Mouse (Mus musculus) T-helper 17 cell (primary cell): ENCODE data around the gene Bud23.
"Not testable (repeated sequence)": the region's sequence is repeated elsewhere in the genome, so short reads cannot be mapped to it uniquely, and the experiment has no call there.

Experiments
- in situ Hi-C, 2 experiments: fragments of 300-600 bp; cut with MboI, MseI; formaldehyde crosslinking; loops; 1 replicate in 1 of 2; 2 replicates in 1 of 2; pipeline ENCODE4 v1.15.1; 2025; ENCODE audit warnings: high pct_unique_total_duplicates in 2 of 2

Gene Bud23

DNA sequence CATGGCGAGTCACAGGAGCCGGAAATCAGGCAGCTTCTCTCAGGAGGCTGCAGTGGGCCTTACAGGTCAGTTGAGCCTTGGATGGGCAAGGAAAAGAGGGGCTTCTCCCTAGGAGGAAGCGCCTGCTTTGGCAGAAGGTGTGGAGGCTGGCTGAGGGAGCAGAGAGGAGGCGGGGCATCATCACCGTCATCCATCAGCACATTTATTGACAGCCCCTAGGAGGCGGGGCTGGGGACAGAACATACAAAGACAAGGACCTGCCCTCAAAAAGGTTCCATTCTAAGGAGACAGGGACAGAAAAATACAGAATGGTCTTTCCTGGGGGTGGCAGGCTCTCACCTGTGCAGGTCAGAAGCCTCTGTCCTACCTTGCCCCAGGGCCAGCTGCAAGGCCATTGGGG, 8.0 kb upstream of the Bud23 start:
- in situ Hi-C loops: no loop called here

DNA sequence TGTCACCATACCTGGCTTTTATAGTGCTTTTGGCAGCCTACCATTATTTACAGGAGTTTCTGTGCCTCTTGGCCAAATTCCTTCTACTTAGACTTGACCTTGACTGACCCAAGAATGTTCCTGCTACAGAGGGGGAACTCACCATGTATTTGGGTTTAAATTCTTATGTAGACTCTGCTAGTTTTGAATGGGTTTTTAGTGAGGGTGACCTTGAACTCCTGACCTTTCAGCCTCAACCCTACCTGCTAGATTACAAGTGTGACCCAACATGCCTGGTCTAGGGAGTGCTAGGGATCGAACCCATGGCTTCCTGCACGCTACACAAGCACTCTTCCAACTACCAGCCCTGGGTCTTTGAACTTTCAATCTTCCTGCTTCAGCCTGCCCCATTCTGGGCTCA, 7.3 kb upstream of the Bud23 start:
- in situ Hi-C loops: no loop called here

DNA sequence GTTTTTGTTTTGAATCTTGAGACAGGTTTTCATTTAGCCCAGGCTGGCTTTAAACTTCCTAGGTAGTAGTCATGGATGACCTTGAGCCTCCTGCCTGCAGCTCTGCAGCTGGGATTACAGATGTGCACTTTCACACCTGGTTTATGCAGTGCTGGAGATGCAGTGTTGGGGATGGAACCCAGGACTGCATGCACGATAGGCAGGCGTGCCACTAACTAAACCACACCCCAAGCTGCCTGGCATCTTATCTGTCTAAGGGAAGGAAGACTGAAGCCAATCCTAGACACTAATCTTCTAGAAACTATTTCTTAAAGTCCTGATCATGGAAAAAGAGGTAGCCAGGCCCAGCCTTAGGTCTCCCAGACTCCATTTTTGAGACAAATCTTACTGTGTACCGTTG, 5.7 kb upstream of the Bud23 start:
- in situ Hi-C loops: no loop called here

DNA sequence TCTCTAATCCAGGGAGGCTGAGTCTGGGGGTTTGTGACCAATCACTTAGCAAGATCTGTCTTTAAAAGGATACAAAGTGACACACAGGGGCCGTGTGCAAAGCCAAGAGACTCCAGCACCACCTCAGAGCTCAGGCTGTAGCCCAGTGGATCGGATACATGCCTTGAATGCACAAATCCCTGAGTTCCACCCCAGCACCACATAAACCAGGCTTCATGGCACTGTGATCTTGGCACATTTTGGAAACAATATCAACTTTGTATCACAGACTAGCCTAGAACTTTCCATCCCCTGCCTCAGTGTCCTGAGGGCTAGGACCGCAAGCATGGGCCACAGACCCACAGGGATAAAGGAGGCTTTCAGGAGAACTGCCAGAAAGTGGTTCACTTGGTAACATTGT, 1.2 kb upstream of the Bud23 start:
- in situ Hi-C loops: no loop called here

DNA sequence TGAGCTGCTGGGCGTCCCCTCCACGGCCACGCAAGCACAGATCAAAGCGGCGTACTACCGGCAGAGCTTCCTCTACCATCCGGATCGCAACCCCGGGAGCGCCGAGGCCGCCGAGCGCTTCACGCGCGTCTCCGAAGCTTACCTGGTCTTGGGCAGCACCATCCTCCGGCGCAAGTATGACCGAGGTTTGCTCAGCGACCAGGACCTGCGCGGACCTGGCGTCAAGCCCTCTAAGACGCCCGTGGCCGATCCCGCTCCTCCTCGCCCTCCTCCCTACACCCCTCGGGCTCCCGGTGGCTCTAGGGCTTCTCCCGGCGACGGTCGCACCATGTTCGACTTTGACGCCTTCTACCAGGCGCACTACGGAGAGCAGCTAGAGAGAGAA, 385 bp downstream of the Bud23 start:
- in situ Hi-C loops: loop anchor here in 1 of 2 experiments (5.0 kb wide), 1 partner anchor 47 kb away; no protein-coding TSS in a partner anchor

DNA sequence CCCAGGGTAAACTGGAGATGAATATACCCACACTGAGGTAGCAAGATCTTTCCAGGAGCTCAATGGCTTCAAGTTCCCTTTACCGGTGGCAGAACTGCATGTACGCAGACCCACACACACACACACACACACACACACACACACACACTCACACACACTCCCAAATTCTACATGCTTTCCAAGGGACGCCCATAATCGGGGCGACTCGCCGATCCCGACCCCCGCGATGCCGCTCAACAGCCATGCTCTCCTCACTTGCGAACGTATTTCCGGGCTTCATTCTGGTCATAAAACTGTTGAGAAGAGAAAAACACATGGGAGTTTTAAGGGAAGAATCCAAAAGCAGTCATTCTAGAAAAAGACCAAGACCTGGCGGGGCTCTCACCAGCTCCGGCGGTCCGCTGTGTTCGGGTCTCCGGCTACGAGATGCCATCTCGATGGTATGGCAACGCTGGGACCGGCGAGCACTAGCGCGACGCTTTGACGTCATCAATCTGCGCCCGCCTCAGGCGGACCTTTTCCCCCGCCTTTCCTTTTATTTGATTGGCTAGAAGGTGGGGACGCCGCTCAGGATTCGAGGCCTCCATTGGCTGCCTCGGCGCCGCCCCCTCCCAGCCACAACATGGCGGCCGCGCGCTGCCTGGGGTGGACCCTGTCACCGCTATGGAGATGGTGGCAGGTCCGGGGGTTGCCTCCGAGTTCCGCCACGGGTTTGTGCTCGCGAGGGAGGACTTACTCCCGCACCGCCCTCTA, 954 bp downstream of the Bud23 start, which contains the start of gene Dnajc30:
Gene Dnajc30 (plus strand): TSS at position 574 of the 753 bp plus-strand sequence.
- in situ Hi-C loops: loop anchor here in 1 of 2 experiments (5.0 kb wide), 1 partner anchor 47 kb away; no protein-coding TSS in a partner anchor

DNA sequence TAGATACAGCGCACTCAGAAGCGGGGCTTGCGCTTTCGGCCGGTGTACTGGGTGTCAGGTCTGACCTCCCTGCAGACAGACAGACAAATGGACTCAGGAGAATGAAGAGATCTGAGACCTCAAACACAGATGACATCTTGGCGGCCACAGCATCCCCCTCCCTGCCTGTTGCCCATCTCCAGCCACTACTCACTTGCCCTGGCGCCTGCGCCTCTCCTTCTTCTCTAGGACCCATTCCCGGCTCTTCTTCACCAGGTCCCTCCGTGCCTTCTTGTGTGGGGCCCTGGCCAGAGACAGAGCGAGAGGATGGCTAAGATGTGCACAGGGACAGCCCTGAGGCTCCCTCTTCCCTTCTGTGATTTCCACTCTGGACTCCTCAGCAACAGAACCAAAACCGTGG, 11.4 kb downstream of the Bud23 start:
- in situ Hi-C loops: loop anchor here in 1 of 2 experiments (10.0 kb wide), 1 partner anchor 1561 kb away; no protein-coding TSS in a partner anchor

DNA sequence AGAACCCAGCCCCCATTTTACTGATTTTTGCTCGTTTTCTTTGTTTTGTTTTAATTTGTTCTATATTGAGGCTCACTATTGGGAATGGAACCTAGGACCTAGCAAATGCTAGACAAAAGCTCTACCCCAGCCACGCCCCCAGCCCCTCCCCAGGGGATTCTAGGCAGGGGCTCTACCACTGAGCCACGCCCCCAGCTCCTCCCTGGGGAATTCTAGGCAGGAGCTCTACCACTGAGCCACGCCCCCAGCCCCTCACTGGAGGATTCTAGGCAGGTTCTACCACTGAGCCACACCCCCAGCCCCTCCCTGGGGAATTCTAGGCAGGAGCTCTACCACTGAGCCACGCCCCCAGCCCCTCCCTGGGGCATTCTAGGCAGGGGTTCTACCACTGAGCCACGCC, 15.5 kb downstream of the Bud23 start:
- in situ Hi-C loops: not testable (repeated sequence)

DNA sequence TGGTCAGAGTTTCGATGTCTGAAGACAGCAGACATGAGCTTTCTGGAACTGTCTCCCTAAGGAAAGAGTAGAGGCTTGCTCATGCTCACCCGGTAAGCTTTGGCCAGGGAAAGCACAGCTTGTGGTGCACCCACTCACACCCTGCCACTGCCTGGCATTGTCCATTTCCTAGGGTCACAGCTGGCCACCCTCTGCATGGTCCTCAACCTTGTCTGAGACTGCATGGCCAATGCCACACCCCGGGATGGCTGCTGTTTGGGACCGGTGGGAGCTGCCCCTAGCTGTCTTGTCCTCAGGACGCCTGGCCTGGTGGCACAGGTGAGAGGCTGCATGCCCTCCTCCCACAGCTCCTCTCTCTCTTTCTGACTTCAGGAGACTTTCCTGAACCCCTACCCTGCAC, 16.2 kb downstream of the Bud23 start:
- in situ Hi-C loops: no loop called here

DNA sequence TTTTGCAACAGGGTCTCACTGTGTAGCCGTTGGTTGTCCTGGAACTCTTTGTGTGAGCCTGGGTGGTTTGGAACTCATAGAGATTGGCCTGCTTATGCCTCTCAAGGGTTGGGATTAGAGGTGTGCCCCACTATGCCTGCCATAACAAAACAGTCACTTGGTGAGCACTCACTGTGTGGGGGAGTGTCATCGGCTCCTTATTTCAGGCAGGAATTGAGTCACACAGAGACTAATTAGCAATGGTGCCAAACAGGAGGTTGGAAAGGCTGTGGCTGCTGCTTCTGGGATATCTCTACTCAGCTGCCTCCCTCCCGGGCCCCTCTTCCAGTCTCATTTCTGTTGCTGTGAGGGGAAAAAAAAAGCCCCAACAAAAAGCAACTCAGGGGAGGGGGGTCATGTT, 20.2 kb downstream of the Bud23 start:
- in situ Hi-C loops: no loop called here

DNA sequence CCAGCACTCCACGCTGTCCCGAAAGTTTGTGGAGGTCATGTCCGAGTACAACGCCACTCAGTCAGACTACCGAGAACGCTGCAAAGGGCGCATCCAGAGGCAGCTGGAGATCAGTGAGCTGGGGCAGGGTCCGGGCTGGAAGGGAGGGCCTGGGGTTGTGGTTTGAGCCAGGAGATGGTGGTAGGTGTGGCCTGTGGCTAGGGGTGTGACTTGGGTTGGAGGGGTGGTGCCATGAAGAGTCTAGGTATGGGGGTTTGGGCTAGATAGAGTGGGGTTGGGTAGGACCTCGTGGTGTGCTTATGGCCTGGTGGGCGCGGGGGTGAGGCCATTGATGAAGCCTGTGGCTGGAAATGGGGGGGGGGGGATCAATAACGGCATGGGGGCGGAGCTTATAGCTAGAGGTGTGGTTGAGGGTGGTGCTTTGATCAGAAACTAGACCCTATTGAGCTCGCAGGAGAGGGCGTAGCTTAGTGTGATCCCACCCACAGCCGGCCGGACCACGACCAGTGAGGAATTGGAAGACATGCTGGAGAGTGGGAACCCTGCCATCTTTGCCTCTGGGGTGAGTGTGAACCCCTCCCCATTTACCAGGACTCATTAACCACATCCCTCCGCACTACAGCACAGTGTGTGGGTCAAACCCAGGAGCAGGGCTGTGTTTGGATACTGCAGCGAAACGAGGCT, 22.5 kb downstream of the Bud23 start:
- in situ Hi-C loops: no loop called here

DNA sequence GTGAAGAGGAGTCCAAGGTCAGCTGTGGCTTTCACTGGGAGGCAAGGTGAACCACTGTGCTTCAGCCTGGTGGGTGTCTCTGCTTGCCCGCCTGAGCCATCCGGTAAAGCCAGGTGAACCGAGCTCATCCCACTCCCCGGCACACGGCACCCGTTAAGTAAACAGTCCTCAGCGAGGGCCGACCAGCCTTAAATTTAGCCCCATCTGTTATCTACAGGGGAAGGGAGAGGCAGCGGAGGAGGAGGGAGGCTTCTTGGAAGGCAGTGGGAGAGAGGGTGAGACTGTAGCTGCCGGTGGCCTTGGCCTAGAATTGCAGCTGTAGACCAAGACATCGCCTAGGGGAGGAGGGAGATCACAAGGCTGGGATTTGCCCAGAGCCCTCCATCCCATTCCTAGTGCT, 24.0 kb downstream of the Bud23 start:
- in situ Hi-C loops: no loop called here

DNA sequence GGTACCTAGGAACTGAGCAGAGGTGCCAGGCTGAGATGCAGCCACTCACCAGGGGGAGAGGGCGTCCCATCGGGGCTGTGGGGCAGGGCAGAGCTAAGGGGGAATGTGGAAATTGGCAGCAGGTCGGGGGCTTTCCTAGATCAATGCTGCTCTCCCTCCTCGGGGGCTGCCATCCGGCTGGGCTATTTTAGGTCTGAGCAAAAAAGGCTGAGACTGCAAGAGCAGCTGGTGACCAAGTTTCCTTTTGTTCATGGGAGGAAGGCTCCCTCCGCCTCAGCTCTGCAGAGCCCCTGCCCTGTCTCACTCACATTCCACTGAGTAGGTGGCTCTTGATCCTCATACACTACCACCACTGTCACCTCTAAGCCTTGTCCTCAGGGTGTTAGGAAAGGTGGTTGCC, 24.7 kb downstream of the Bud23 start:
- in situ Hi-C loops: no loop called here

DNA sequence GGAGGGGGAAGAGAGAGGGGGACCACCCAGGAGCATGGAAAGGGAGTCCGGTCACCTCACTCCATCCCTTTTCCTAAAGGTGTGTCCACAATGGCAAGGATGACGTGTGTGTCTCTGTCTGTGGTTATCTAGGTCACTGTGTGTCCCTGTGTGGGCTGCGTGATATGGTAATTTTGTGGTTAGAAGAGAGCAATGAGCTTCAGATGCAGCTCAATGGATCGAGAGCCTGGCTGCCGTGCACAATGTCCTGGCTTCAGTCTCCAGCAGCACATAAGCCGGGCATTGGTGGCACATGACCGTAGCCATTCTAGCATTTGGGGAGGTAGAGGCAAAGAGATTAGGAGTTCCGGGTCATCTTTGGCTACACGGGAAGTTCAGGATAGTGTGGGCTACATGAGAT, 25.2 kb downstream of the Bud23 start:
- in situ Hi-C loops: no loop called here

DNA sequence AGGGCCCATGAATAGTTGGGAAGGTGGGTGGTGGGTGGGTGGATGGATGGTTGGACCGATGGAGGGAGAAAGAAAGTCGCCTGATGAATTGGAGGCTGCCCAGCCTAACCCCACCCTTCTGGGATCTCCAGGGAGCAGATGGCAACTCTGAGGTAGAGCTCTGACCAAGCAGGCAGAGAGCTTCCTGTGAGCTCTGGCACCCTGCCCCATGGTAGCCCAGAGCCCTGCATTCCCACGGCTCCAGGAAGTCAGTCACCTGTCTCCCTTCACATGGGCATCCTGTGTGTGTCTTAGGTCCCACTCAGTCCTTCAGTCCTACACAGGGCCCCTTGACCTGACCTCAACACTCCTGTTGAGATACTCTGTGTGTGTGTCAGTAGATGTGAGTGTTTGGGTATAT, 26.8 kb downstream of the Bud23 start:
- in situ Hi-C loops: no loop called here

DNA sequence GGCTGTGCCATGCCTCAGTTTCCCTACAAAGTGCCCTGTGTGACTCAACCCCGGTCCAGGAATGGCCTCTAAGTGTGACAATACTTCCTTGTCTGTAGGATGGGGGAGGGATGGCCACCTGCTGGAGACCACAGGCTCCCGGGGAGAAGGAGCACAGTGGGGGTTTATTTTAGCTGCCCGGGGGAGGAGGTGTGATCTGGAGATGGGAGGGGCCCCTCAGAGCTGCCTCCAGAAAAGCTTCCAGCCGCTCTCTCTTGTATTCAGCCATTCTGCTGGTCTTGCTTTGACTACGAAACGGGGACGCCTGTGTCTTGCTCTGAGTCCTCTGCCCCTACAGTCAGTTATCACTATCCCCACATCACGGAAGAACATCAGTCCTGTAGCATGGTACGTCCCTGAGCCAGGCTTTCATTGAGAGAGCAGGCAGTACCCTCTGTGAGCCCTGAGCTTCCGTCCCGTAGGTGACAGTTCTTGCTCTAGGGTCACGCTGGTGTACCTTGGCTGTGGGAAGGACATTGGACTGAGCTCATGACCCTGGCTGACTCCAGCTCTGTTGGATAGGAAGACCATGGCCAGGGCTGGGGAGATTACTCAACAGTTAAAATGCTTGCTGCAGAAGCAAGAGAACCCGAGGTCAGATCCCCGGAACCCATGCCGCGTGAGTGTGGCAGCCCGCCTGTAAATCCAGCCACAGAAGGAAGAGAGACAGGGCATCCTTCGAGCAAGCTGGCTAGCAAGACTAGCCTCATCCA, 29.0 kb downstream of the Bud23 start:
- in situ Hi-C loops: no loop called here

DNA sequence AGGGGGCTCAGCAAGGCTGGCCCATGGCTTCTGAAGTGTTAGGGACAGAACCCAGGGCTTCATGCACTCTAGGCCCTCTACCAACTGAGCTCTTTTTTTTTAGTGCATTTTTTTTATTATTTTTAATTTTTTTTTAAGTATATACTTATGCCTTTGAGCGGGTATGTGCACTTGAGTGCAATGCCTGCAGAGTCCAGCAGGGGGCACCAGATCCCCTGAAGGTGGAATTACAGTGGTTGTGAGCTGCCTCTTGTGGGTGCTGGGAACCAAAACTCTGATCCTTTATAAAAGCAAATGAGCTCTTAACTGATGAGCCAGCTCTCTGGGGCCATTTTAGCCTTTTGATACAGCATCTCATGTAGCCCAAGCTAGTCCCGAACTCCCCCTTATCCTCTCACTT, 30.2 kb downstream of the Bud23 start:
- in situ Hi-C loops: no loop called here

DNA sequence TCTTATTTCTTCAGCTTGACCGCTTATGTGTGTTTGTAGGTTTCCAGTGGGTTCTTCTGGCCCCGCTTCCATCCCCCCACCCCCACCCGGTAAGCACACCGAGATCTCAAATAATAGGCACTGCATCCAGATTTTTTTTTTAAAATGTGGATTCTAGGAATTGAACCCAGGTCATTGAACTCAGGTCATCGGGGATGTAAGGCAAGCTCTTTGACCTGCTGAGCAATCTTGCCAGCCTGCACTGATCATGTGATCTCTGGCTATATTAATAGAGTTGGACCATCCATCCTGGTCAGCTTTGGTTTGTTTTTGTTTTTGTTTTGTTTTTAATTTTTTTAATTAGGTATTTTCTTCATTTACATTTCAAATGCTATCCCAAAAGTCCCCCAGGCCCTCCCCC, 32.2 kb downstream of the Bud23 start:
- in situ Hi-C loops: no loop called here

DNA sequence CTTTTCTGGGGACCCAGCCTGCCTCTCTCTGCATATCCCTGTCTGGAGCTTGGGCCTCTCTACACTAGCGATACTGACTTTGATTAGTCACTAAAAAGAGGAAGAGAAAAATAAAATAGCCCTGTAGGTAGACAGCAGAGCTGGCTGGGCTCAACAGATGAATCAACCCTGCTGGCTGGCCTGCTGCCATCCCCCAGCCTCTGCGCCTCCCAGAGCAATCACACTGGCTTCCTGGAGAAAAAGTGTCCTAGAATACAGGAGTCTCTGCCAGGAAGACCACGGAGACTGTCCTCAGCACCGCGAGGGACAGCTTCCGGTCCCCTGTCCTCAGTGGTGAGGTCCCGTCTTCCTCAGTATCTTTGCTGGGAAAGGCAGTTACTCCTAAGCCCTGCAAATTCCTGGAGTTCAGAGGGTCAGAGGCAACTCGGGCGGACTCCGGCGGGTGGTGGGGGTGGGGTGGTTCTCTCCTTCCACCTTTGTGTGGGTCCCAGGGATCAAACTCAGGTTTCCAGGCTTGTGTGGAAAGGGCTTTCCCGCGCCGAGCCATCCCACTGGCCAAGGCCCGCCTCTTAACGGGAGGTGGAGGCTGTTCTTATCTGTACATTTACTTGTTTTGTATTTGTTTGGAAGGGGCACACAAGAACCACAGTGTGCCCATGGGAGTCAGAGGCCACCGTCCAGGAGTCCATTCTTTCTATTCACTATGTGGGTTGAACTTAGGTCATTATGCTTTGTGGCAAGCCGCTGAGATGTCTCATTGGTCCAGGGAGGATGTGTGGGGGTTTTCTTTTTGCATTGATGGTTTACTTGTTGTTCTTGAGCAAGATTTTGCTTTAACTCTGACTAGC, 35.5 kb downstream of the Bud23 start:
- in situ Hi-C loops: no loop called here

DNA sequence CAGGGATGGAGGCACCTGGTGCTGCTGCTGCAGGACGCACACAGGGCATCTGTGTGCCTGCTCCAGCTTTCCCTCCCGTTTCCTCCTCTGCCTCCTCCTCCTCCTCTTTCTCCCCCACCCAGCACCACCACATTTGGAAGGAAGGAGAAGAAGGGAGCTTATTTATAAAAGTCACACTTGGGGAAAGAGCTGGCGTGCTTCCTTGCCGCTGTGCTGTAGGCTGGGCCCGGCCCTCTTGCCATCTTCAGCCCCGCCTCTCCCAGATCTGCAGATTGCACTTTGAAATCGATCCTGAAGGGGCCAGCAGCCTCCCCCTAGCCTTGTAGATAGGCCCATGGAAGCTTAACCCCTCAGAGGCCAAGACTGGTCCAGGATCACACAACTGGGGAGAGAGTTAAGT, 38.9 kb downstream of the Bud23 start:
- in situ Hi-C loops: no loop called here

DNA sequence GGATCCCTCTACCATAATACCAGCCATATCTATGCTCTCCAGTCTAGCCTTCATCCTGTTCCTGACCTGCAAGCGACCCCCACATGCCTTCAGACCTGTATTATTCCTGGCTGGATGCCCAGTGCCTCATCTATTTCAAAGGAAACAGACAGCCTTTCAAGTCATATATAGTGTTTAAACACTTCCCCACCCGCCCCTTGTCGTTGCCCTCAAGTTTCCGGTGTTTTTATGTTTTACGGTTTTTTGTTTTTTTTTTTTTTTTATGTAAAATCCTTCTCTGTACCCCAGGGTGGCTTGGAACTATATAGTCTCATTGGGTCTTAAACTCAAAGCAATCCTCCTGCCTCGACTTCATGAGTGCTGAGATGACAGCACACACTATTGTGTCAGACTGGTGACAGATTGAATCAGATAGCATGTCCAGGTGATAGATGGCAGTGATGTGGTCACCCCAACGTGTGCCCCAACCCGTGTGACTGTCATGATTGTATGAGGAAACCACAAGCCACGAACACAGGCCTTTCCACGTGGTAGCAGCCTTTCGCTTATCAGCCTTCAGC, 40.0 kb downstream of the Bud23 start:
- in situ Hi-C loops: no loop called here
